Mouse (Mus musculus): Measurements from ENCODE around the gene Atp4b. TPM values are rescaled to one million over a fixed set of nuclear protein-coding genes. Genes with fewer than 3 reads are reported as not detected.

Atp4b gene
- polyA plus RNA-seq, 1 experiment from 2014 or later = not detected

DNA sequence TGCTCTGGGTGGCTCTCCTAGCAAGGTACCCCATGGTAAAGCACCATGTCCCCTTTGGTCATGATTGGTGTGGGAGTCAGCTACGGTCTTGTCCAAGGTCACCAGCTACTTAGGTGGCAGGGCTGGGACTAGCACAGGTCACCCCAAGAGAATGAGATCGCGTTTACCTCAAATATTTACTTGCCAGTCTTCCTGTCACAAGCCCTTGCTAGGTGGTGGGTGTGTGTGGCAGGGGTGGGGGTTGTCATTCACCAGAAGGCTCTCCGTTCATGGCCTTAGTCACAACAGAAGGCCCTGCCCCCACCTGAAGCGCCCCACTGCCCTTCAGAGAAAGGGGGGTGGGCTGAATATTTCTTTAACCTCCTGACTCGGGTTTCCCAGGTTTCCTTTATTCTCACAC, 6.9 kb upstream of the Atp4b start:
- Histone ChIP-seq H3K4me2 (ENCODE audit: low read length) (no peak overlapping the region), H3K27ac (replicated peaks; ENCODE audit: low read depth, low read length) (no peak overlapping the region), H3K36me3 (ENCODE audit: control insufficient read depth, insufficient read depth, low read length) (no peaks in the 10 kb centered on the region), H3K4me3 (replicated peaks; ENCODE audit: low read depth, low read length) (no peak overlapping the region), H3K9me3 (ENCODE audit: control insufficient read depth, low read length) (no peaks in the 10 kb centered on the region), H3K27me3 (ENCODE audit: control insufficient read depth, insufficient read depth, low read length) (no peaks in the 10 kb centered on the region), H3K4me1 (ENCODE audit: control insufficient read depth, insufficient read depth, low read length) (no peaks in the 10 kb centered on the region), H3K9ac (replicated peaks; ENCODE audit: low read length) (no peak overlapping the region)
- ATAC-seq (ENCODE audit: low FRiP score, low TSS enrichment) (no peak), DNase-seq (no peak)
- 70% methylated on average over 6 of the region's 6 CpGs for WGBS

DNA sequence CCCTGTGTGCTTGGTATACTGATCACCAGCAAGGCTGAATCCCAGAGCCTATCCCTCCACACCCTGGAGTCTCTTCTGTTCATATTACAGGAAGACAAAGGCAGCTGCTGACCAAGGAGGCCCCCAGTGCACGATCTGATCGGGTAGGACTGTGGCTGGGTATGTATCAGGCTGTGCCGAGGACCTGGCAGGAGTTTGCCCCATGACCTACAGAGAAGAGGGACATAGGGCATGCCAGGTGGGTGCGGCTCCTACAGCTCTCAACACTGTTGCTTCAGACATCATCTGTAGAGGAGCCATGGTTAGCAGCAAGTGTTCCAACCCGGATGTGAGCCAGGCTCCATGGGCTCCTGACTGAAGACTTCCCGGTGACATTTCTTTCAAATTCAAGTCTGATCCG, 2.8 kb downstream of the Atp4b start:
- Histone ChIP-seq H3K36me3 (ENCODE audit: control insufficient read depth, insufficient read depth, low read length) (no peaks in the 10 kb centered on the region), H3K4me2 (ENCODE audit: low read length) (no peak overlapping the region), H3K4me3 (replicated peaks; ENCODE audit: low read depth, low read length) (no peak overlapping the region), H3K27me3 (ENCODE audit: control insufficient read depth, insufficient read depth, low read length) (no peaks in the 10 kb centered on the region), H3K4me1 (ENCODE audit: control insufficient read depth, insufficient read depth, low read length) (no peaks in the 10 kb centered on the region), H3K9ac (replicated peaks; ENCODE audit: low read length) (no peak overlapping the region), H3K27ac (replicated peaks; ENCODE audit: low read depth, low read length) (no peak overlapping the region), H3K9me3 (ENCODE audit: control insufficient read depth, low read length) (no peaks in the 10 kb centered on the region)
- 93% methylated on average over 7 of the region's 7 CpGs for WGBS
- ATAC-seq (ENCODE audit: low FRiP score, low TSS enrichment) = no peak
- DNase-seq = no peak

DNA sequence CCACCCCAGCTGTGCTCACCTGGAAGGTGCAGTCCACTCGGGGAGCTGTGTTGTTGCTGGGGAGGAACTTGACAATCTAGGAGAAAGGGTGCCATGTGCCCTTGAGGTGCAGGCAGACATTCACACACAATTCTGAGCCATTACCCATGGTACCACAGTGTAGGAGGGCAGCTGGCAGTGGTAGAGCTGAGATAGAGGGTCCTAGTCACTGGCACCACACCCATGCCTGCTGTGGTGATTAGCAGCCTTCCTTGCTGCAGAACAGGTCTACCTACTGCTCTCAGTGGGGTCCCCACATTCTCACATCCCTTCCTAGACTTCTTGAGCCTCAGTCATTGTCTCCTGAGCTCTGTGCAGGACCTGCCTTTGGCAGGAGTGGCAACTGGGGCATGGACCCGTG, 7.9 kb downstream of the Atp4b start:
- no peaks in the 10 kb centered on the region for H3K4me1 ChIP-seq (ENCODE audit: control insufficient read depth, insufficient read depth, low read length)
- H3K9me3 ChIP-seq (ENCODE audit: control insufficient read depth, low read length) = no peaks in the 10 kb centered on the region
- no peaks in the 10 kb centered on the region for H3K27me3 ChIP-seq (ENCODE audit: control insufficient read depth, insufficient read depth, low read length)
- 89% methylated on average over 2 of the region's 2 CpGs for WGBS
- DNase-seq (no peak), ATAC-seq (ENCODE audit: low FRiP score, low TSS enrichment) (no peak)
- H3K4me2 ChIP-seq (ENCODE audit: low read length) = no peak overlapping the region
- no peak overlapping the region for H3K27ac ChIP-seq (replicated peaks; ENCODE audit: low read depth, low read length)
- no peaks in the 10 kb centered on the region for H3K36me3 ChIP-seq (ENCODE audit: control insufficient read depth, insufficient read depth, low read length)
- no peak overlapping the region for H3K4me3 ChIP-seq (replicated peaks; ENCODE audit: low read depth, low read length)
- no peak overlapping the region for H3K9ac ChIP-seq (replicated peaks; ENCODE audit: low read length)

DNA sequence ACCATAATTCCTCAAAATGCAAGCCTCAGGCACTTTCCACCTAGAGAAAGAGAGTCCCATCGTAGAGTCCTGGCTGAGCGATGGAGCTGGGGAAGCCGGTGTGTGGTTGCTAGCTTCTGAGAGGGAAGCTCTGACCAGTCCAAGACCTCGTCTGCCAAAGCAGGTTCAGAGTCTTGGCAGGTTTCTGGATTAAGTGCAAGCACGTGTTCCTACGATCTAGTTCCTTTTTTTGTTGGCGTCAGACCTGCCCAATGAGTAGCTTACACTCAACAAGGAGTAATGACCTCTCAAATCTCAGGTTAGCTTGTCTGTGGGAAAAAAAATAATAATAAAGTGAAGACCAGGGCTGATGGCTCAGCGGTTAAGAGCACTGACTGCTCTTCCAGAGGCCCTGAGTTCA, 8.9 kb downstream of the Atp4b start:
- no peaks in the 10 kb centered on the region for H3K36me3 ChIP-seq (ENCODE audit: control insufficient read depth, insufficient read depth, low read length)
- no peak overlapping the region for H3K9ac ChIP-seq (replicated peaks; ENCODE audit: low read length)
- no peak overlapping the region for H3K4me3 ChIP-seq (replicated peaks; ENCODE audit: low read depth, low read length)
- H3K9me3 ChIP-seq (ENCODE audit: control insufficient read depth, low read length) = no peaks in the 10 kb centered on the region
- no peak for ATAC-seq (ENCODE audit: low FRiP score, low TSS enrichment)
- DNase-seq = no peak
- no peaks in the 10 kb centered on the region for H3K4me1 ChIP-seq (ENCODE audit: control insufficient read depth, insufficient read depth, low read length)
- H3K27ac ChIP-seq (replicated peaks; ENCODE audit: low read depth, low read length) = no peak overlapping the region
- no peaks in the 10 kb centered on the region for H3K27me3 ChIP-seq (ENCODE audit: control insufficient read depth, insufficient read depth, low read length)
- 88% methylated on average over 8 of the region's 8 CpGs for WGBS
- no peak overlapping the region for H3K4me2 ChIP-seq (ENCODE audit: low read length)

DNA sequence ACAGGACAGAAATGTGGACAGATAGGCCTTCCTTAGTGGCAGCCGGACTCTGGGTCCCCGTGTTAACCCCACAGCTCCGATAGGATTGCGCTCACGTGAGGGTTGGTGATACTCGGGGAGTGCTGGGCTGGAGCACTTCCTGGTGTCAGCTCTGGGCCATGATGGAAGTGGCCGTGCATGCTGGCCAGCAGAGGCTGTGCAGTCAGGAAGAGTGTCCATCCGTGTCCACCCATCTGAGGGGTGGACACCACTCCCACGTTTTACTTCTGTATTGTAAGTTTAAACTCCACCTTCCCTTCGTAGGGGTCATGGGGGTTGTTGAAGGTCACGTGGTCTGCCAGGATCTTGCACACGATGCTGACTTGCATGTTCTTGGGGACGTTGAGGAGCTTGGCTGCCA, 10.3 kb downstream of the Atp4b start:
- 79% methylated on average over 13 of the region's 13 CpGs for WGBS
- Histone ChIP-seq H3K36me3 (ENCODE audit: control insufficient read depth, insufficient read depth, low read length) (no peaks in the 10 kb centered on the region), H3K27ac (replicated peaks; ENCODE audit: low read depth, low read length) (no peak overlapping the region), H3K9ac (replicated peaks; ENCODE audit: low read length) (no peak overlapping the region), H3K4me1 (ENCODE audit: control insufficient read depth, insufficient read depth, low read length) (no peaks in the 10 kb centered on the region), H3K4me2 (ENCODE audit: low read length) (no peak overlapping the region), H3K4me3 (replicated peaks; ENCODE audit: low read depth, low read length) (no peak overlapping the region), H3K9me3 (ENCODE audit: control insufficient read depth, low read length) (no peaks in the 10 kb centered on the region), H3K27me3 (ENCODE audit: control insufficient read depth, insufficient read depth, low read length) (no peaks in the 10 kb centered on the region)
- DNase-seq = no peak
- no peak for ATAC-seq (ENCODE audit: low FRiP score, low TSS enrichment)

DNA sequence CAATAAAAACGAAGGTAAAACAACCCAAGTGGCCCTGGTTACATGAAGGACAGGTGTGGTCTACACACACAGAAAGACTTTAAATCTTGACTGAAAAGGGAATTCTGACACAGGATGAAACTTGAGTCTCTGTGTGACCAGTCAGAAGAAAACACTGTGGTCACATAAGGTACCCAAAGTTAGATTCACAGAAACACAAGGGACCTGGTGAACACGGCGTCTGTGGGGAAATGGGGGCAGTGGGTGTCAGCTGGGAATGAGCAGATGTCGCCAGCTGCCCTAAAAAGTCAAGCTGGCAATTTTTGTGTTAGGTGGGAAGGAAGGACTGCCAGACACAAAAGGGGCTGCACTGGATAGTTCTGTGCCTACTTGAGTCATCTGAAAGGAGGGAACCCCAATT, 13.6 kb downstream of the Atp4b start:
- no peaks in the 10 kb centered on the region for H3K4me1 ChIP-seq (ENCODE audit: control insufficient read depth, insufficient read depth, low read length)
- H3K9ac ChIP-seq (replicated peaks; ENCODE audit: low read length) = no peak overlapping the region
- peaks cover 19% of the 10 kb centered on the region for H3K36me3 ChIP-seq (ENCODE audit: control insufficient read depth, insufficient read depth, low read length)
- DNase-seq (no peak), ATAC-seq (ENCODE audit: low FRiP score, low TSS enrichment) (no peak)
- H3K9me3 ChIP-seq (ENCODE audit: control insufficient read depth, low read length) = no peaks in the 10 kb centered on the region
- 97% methylated on average over 4 of the region's 4 CpGs for WGBS
- H3K4me3 ChIP-seq (replicated peaks; ENCODE audit: low read depth, low read length) = no peak overlapping the region
- no peak overlapping the region for H3K4me2 ChIP-seq (ENCODE audit: low read length)
- no peaks in the 10 kb centered on the region for H3K27me3 ChIP-seq (ENCODE audit: control insufficient read depth, insufficient read depth, low read length)
- no peak overlapping the region for H3K27ac ChIP-seq (replicated peaks; ENCODE audit: low read depth, low read length)

DNA sequence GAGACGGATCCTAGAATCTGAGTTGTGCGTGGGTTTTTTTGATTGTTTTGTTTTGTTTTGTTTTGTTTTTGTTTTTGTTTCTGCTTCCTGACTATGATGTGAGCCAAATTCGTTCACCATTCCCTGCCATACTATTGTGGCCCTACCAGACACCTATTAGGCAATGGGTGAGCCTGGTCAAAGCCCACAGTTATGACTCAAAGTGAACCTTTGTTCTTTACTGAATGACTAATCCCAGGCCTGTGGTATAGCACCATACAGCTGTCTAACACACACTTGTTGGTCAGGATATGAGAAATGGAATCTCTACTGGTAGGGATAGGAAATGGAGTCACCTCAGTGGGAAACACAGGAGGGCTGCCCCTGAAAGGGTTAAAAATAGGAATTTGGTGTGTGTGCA, 14.1 kb downstream of the Atp4b start:
- Histone ChIP-seq H3K4me2 (ENCODE audit: low read length) (no peak overlapping the region), H3K9me3 (ENCODE audit: control insufficient read depth, low read length) (no peaks in the 10 kb centered on the region), H3K9ac (replicated peaks; ENCODE audit: low read length) (no peak overlapping the region), H3K36me3 (ENCODE audit: control insufficient read depth, insufficient read depth, low read length) (peaks cover 21% of the 10 kb centered on the region), H3K27ac (replicated peaks; ENCODE audit: low read depth, low read length) (no peak overlapping the region), H3K4me3 (replicated peaks; ENCODE audit: low read depth, low read length) (no peak overlapping the region), H3K27me3 (ENCODE audit: control insufficient read depth, insufficient read depth, low read length) (no peaks in the 10 kb centered on the region), H3K4me1 (ENCODE audit: control insufficient read depth, insufficient read depth, low read length) (no peaks in the 10 kb centered on the region)
- no peak for ATAC-seq (ENCODE audit: low FRiP score, low TSS enrichment)
- 91% methylated on average over 3 of the region's 3 CpGs for WGBS
- no peak for DNase-seq

DNA sequence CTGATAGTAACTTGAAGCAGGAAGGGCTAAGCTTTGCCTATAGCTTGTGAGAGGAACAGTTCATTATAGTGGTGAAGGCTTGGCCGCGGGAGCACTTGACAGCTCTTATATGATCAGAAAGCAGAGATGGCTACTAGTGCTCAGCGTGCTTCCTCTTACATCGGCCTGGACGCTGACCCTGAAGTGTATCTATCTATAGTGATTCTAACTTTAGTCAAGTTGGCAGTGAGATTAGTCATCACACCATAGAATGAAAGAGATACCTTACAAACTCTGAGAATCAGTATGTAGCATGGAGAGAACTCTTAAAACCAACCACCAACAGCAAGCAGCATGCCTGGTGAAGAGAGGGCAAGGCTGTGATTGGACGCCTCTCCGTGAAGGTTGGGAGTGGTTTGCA, 15.0 kb downstream of the Atp4b start:
- H3K36me3 ChIP-seq (ENCODE audit: control insufficient read depth, insufficient read depth, low read length) = peaks cover 27% of the 10 kb centered on the region
- 94% methylated on average over 7 of the region's 7 CpGs for WGBS

DNA sequence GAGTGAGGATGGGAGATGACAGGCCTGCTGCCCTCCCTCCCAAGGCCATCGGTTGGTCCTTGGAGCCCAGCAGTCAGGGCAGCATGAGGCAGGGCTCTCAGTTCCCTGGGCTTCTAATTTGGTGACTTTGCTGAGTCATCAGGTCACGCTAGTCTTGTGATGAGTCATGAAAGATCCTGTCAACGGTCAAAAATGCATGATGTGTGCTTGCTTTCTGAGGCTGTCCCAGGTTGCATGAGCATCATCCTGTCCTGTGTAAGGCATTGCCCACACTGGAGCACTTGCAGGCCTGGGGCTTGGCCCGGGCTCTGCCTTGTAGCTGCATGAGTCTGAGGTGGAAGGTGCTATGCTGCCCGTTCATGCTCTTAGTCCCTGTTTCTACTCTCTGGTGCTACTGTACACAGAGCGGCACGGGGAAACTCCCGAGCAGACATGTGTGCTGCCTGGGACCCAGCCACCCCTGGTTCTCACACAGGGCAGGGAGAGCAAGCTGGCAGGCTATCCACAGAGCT, 23.4 kb downstream of the Atp4b start:
- WGBS = 97% methylated on average over 8 of the region's 8 CpGs
- no peaks in the 10 kb centered on the region for H3K27me3 ChIP-seq (ENCODE audit: control insufficient read depth, insufficient read depth, low read length)
- H3K9me3 ChIP-seq (ENCODE audit: control insufficient read depth, low read length) = no peaks in the 10 kb centered on the region
- no peaks in the 10 kb centered on the region for H3K4me1 ChIP-seq (ENCODE audit: control insufficient read depth, insufficient read depth, low read length)
- DNase-seq = no peak
- no peak overlapping the region for H3K4me3 ChIP-seq (replicated peaks; ENCODE audit: low read depth, low read length)
- H3K4me2 ChIP-seq (ENCODE audit: low read length) = no peak overlapping the region
- H3K27ac ChIP-seq (replicated peaks; ENCODE audit: low read depth, low read length) = no peak overlapping the region
- peaks cover 89% of the 10 kb centered on the region for H3K36me3 ChIP-seq (ENCODE audit: control insufficient read depth, insufficient read depth, low read length)
- no peak for ATAC-seq (ENCODE audit: low FRiP score, low TSS enrichment)
- H3K9ac ChIP-seq (replicated peaks; ENCODE audit: low read length) = no peak overlapping the region

More for the DNA sequence above, 15.0 kb downstream of the Atp4b start:
- H3K9me3 ChIP-seq (ENCODE audit: control insufficient read depth, low read length) = no peaks in the 10 kb centered on the region
- no peak overlapping the region for H3K9ac ChIP-seq (replicated peaks; ENCODE audit: low read length)
- no peaks in the 10 kb centered on the region for H3K27me3 ChIP-seq (ENCODE audit: control insufficient read depth, insufficient read depth, low read length)
- no peak for DNase-seq
- no peaks in the 10 kb centered on the region for H3K4me1 ChIP-seq (ENCODE audit: control insufficient read depth, insufficient read depth, low read length)
- H3K27ac ChIP-seq (replicated peaks; ENCODE audit: low read depth, low read length) = no peak overlapping the region
- H3K4me2 ChIP-seq (ENCODE audit: low read length) = no peak overlapping the region
- no peak overlapping the region for H3K4me3 ChIP-seq (replicated peaks; ENCODE audit: low read depth, low read length)
- no peak for ATAC-seq (ENCODE audit: low FRiP score, low TSS enrichment)

All from midbrain, embryonic 14.5 days (tissue).